In the genomic region with DNA sequence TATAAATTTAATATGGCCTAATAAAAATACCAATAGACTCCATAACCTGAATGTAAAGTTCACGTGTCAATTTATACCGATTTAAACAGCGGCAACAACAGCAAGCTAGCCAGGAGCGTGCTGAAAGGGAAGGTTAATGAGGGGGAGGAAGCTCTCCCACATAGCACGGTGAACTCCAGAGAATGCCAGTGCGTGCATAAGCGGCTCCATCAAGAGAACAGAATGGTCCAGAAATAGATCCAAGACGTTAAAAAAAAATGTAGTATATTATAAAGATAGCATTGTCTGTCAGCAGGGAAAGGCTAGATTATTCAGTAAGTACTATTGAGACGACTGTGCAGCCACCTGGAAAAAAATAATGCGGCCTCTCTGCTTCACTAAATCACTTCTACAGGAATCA, we compare ENCODE assay signal across 16 mouse cellular contexts. TPM values are rescaled to one million over a fixed set of nuclear protein-coding genes. Genes with fewer than 3 reads are reported as not detected.
"Had no signal": no experiment of that assay in that cellular context is flagged by ENCODE, and none has a peak within 500 bp of the region (broad histone marks: within the 10 kb centered on the region; RNA-seq: fewer than 3 reads in every experiment).

No protein-coding gene starts in this region.

- H3K36me3 ChIP-seq: kidney, embryonic 15.5 days; limb, embryonic 12.5 days; liver, embryonic 13.5 days; midbrain, embryonic 12.5 days; neural tube, embryonic 12.5 days had no signal

- H3K27ac ChIP-seq: kidney, embryonic 15.5 days; limb, embryonic 12.5 days; liver, embryonic 13.5 days; midbrain, embryonic 12.5 days; neural tube, embryonic 12.5 days had no signal

- H3K4me2 ChIP-seq: kidney, embryonic 15.5 days; limb, embryonic 12.5 days; liver, embryonic 13.5 days; midbrain, embryonic 12.5 days; neural tube, embryonic 12.5 days had no signal

- DNase-seq: kidney, adult 18-20 months; kidney, postnatal 25 days; liver; liver, embryonic 13.5 days; lung, adult 18-20 months; retina, postnatal 1 day; right cerebral cortex, postnatal 4 days; spleen, adult 18-20 months; thymus, postnatal 4 days had no signal

- H3K9ac ChIP-seq: kidney, embryonic 15.5 days; limb, embryonic 12.5 days; liver, embryonic 13.5 days; midbrain, embryonic 12.5 days; neural tube, embryonic 12.5 days had no signal

- H3K4me1 ChIP-seq: neural tube, embryonic 12.5 days had no signal

- H3K27me3 ChIP-seq: limb, embryonic 12.5 days; liver, embryonic 13.5 days; midbrain, embryonic 12.5 days; neural tube, embryonic 12.5 days had no signal

- H3K4me3 ChIP-seq: kidney, embryonic 15.5 days; limb, embryonic 12.5 days; liver, embryonic 13.5 days; midbrain, embryonic 12.5 days; myocyte; neural tube, embryonic 12.5 days had no signal

- H3K9me3 ChIP-seq: kidney, embryonic 15.5 days; limb, embryonic 12.5 days; liver, embryonic 13.5 days; midbrain, embryonic 12.5 days; neural tube, embryonic 12.5 days had no signal

RNA-seq across cellular contexts. Expression of gene Fam186b, which starts 33.0 kb away (rescaled TPM):
- total RNA-seq: megakaryocyte-erythroid progenitor cell, adult 5-6 weeks had no signal
- polyA plus RNA-seq: limb, embryonic 12.5 days; liver, embryonic 13.5 days; stomach, embryonic 14.5 days had no signal

RNA-seq across cellular contexts. Expression of gene Kcnh3, which starts 38.0 kb away (rescaled TPM):
- total RNA-seq: megakaryocyte-erythroid progenitor cell, adult 5-6 weeks had no signal
